Mouse (Mus musculus) kidney, postnatal 14 days (tissue): ENCODE results near the gene Ptgr1.

Experiments used
- DNase-seq: peaks from one replicate; pipeline ENCODE4 v3.0.0; 2022; ENCODE audit warnings: mixed read lengths

Gene Ptgr1

GRCm38 (mm10) chr4:58986540-58987190 lies at the start of gene Ptgr1:
TSS of gene Ptgr1 (minus strand) at chr4:58987119.
- DNase-seq = peak; percentile 90

GRCm38 (mm10) chr4:59035786-59036350 lies 48.9 kb upstream of the Ptgr1 start:
- DNase-seq = no peak

- peak; percentile 81 for DNase-seq
Observed at GRCm38 (mm10) chr4:59034918-59035785, 48.2 kb upstream of the Ptgr1 start, which contains the start of gene Gng10. TSS of gene Gng10 (plus strand) at chr4:59035088.

GRCm38 (mm10) chr4:59034325-59034917 lies 47.5 kb upstream of the Ptgr1 start:
- no peak for DNase-seq

GRCm38 (mm10) chr4:59016922-59017321 lies 30.0 kb upstream of the Ptgr1 start:
- no peak for DNase-seq

GRCm38 (mm10) chr4:59015181-59015580 lies 28.3 kb upstream of the Ptgr1 start:
- no peak for DNase-seq

- DNase-seq = no peak
Observed at GRCm38 (mm10) chr4:59011446-59011845, 24.5 kb upstream of the Ptgr1 start.

- no peak for DNase-seq
Observed at GRCm38 (mm10) chr4:59009696-59010095, 22.8 kb upstream of the Ptgr1 start.

GRCm38 (mm10) chr4:59009186-59009585 lies 22.3 kb upstream of the Ptgr1 start:
- no peak for DNase-seq

- no peak for DNase-seq
Observed at GRCm38 (mm10) chr4:59007974-59008373, 21.1 kb upstream of the Ptgr1 start.

GRCm38 (mm10) chr4:59007016-59007415 lies 20.1 kb upstream of the Ptgr1 start:
- DNase-seq = no peak

- DNase-seq = no peak
Observed at GRCm38 (mm10) chr4:59006211-59006610, 19.3 kb upstream of the Ptgr1 start.

- DNase-seq = peak; percentile 14
Observed at GRCm38 (mm10) chr4:59003806-59004200, 16.9 kb upstream of the Ptgr1 start.

GRCm38 (mm10) chr4:59002948-59003805 lies 16.3 kb upstream of the Ptgr1 start, which contains the start of gene Gm20503:
TSS of gene Gm20503 (plus strand) at chr4:59003210.
- DNase-seq = peak; percentile 96

GRCm38 (mm10) chr4:59000614-59001013 lies 13.7 kb upstream of the Ptgr1 start:
- peak; percentile 26 for DNase-seq

- DNase-seq = peak; percentile 80
Observed at GRCm38 (mm10) chr4:58999686-59000085, 12.8 kb upstream of the Ptgr1 start.

GRCm38 (mm10) chr4:58998688-58999087 lies 11.8 kb upstream of the Ptgr1 start:
- no peak for DNase-seq

- peak; percentile 56 for DNase-seq
Observed at GRCm38 (mm10) chr4:58997081-58997480, 10.2 kb upstream of the Ptgr1 start.

GRCm38 (mm10) chr4:58995251-58995693 lies 8.4 kb upstream of the Ptgr1 start:
- DNase-seq = no peak

- DNase-seq = no peak
Observed at GRCm38 (mm10) chr4:58994762-58995161, 7.8 kb upstream of the Ptgr1 start, which contains the start of gene Dnajc25. TSS of gene Dnajc25 (plus strand) at chr4:58995062.

- no peak for DNase-seq
Observed at GRCm38 (mm10) chr4:58992195-58992594, 5.3 kb upstream of the Ptgr1 start.
